Mouse (Mus musculus) limb, embryonic 15.5 days (tissue): ENCODE data around the gene Car9. TPM values are rescaled to one million over a fixed set of nuclear protein-coding genes. Genes with fewer than 3 reads are reported as not detected.
"Not testable (repeated sequence)": the region's sequence is repeated elsewhere in the genome, so short reads cannot be mapped to it uniquely, and the experiment has no call there.

Experiments used
- ATAC-seq: fragments of 200-750 bp; cut with Nextera tagmentation; 2 replicates; pipeline ENCODE4 v1.8.0; 2017; ENCODE audit warnings: low read depth, moderate TSS enrichment; ENCODE audit not compliant: insufficient number of reproducible peaks, low FRiP score, low TSS enrichment
- H3K27ac ChIP-seq: fragments of 300-500 bp; sonication (generic); 2 replicates; pipeline ENCODE4 v1.5.1; 2015; ENCODE audit warnings: moderate library complexity, mild to moderate bottlenecking, inconsistent platforms
- H3K27me3 ChIP-seq: fragments of 300-500 bp; sonication (generic); 2 replicates; pipeline ENCODE4 v1.6.1; 2015; ENCODE audit warnings: inconsistent platforms
- H3K36me3 ChIP-seq: fragments of 300-500 bp; sonication (generic); 2 replicates; pipeline ENCODE4 v1.6.1; 2015; ENCODE audit warnings: inconsistent platforms
- H3K4me1 ChIP-seq: fragments of 300-500 bp; sonication (generic); 2 replicates; pipeline ENCODE4 v1.6.1; 2015; ENCODE audit warnings: inconsistent platforms
- H3K4me2 ChIP-seq: fragments of 300-500 bp; sonication (generic); 2 replicates; pipeline ENCODE4 v1.6.1; 2015; ENCODE audit warnings: mild to moderate bottlenecking, inconsistent platforms
- H3K4me3 ChIP-seq: fragments of 300-500 bp; sonication (generic); 2 replicates; pipeline ENCODE4 v1.5.1; 2015; ENCODE audit warnings: mild to moderate bottlenecking, inconsistent platforms
- H3K9ac ChIP-seq: fragments of 300-500 bp; sonication (generic); 2 replicates; pipeline ENCODE4 v1.6.1; 2015; ENCODE audit warnings: inconsistent platforms
- H3K9me3 ChIP-seq: fragments of 300-500 bp; sonication (generic); 2 replicates; pipeline ENCODE4 v1.6.1; 2016; ENCODE audit warnings: inconsistent platforms
- WGBS: fragments of 180-500 bp; shearing (Covaris S2); methylation state at CpG from one replicate; pipeline ENCODE4 v1.1.7; 2015; 5-methylcytosine and 5-hydroxymethylcytosine counted together
- polyA plus RNA-seq: library from polyadenylated mRNA; unstranded; fragments of >200 nt; fragmentation: Nextera tagmentation; extraction: Ambion mirVana; gene quantifications from 2 replicates; pipeline ENCODE4 v1.2.1, GENCODE M21; 2015

Car9 gene
- polyA plus RNA-seq, 1 experiment from 2014 or later: 4.1 TPM

DNA sequence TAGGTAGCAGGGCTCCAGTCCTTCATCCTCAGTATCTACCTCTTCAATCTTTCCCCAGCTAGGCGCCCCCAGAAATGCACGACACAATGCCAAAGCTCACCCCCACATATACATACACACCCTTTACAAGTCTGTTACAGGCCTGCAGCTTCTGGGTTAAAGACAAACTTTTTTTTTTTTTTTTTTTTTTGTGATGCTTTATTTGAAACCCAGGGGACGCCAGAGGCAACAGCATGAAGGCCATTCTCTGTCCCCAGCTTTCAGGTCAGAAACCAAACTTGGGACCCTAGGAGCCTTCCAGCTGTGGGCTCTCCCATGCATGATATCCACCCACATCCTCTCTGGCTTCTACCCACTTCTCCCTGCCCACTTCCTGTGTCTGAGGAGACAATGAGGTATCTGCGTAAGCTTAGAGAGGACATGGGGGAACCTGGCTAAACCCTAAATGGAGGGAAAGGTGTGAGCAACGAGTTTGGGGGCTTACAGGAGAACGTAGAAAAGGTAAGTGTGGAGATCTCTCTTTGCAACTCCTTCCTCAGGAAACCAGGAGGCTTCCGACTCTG lies 24.8 kb upstream of the Car9 start:
- Histone ChIP-seq H3K27me3 (no peaks in the 10 kb centered on the region), H3K27ac (no peak overlapping the region), H3K9ac (no peak overlapping the region), H3K36me3 (no peaks in the 10 kb centered on the region), H3K4me3 (no peak overlapping the region), H3K4me1 (peaks cover 5% of the 10 kb centered on the region), H3K9me3 (no peaks in the 10 kb centered on the region), H3K4me2 (no peak overlapping the region)
- WGBS: 63% methylated on average over 7 of the region's 7 CpGs
- ATAC-seq: no peak

DNA sequence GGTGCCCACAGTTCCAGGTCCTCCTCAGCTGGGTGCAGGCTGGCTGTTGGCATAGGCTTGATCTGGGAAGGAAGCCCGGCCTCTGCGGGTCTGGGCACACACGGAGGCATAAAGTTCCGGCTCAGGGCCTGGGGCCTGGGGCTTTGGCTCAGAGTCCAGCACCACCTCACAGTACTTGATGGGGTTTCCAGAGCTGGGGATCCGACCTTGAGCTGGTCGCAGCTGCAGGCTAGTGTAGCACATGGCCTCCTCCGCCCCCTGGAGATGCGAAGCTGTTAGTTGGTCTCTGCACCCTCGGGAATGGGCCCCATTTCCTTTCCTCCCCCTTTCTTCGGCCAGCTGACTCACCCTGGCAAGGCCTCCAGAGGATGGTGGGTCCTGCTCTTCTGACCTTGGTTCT lies 24.2 kb upstream of the Car9 start:
- ATAC-seq: no peak
- Histone ChIP-seq H3K9ac (no peak overlapping the region), H3K4me2 (no peak overlapping the region), H3K27me3 (no peaks in the 10 kb centered on the region), H3K4me1 (peaks cover 5% of the 10 kb centered on the region), H3K9me3 (no peaks in the 10 kb centered on the region), H3K4me3 (no peak overlapping the region), H3K27ac (no peak overlapping the region), H3K36me3 (no peaks in the 10 kb centered on the region)
- 65% methylated on average over 10 of the region's 10 CpGs for WGBS

DNA sequence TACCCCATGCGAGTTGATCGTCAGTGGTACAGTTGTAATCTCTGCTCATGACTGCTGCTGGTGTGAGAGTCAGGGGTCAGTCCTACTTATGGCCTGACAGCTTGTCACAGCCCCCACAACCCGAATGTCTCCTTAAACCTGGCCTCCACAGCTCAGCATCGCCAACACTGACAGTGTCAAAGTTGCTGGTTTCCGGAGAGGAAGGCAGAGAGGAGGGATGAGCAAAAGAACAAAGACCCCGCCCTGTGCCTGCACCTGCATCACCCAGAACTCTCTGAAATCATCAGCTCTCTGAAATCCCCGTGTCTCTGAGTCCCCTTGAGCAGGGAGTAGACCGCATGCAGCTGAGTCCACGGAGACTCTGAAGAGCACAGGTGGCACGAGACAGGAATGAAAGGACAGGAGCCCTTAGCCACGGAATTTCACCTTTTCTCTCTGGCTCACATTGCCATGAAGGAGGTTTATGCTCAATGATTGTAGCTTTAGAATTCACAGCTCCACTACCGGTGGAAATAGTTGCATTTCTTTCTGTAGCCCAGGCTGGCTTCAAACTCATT lies 23.2 kb upstream of the Car9 start, which contains the start of gene Sit1:
TSS of gene Sit1 (minus strand) at position 200 of the 557 bp plus-strand sequence.
- ATAC-seq: no peak
- Histone ChIP-seq H3K4me2 (no peak within 1 kb of the TSS), H3K27me3 (no peaks in the 10 kb centered on the region), H3K4me3 (no peak within 1 kb of the TSS), H3K9me3 (no peaks in the 10 kb centered on the region), H3K36me3 (no peaks in the 10 kb centered on the region), H3K27ac (no peak within 1 kb of the TSS), H3K4me1 (no peaks in the 10 kb centered on the region), H3K9ac (no peak within 1 kb of the TSS)
- 54% methylated on average over 12 of the region's 12 CpGs for WGBS

DNA sequence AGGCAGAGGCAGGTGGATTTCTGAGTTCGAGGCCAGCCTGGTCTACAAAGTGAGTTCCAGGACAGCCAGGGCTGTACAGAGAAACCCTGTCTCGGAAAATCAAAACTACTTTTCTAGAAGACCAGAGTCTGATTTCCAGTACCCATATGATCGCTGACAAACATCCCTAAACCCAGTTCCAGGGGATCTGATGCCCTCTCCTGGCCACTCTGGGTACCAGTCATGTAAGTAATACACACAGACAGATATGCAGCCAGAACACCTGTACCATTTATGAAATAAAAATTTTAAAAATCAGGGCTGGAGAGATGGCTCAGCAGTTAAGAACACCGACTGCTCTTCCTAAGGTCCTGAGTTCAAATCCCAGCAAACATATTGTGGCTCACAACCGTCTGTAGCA lies 21.1 kb upstream of the Car9 start:
- not testable (repeated sequence) for H3K9me3 ChIP-seq, H3K4me2 ChIP-seq, H3K4me3 ChIP-seq, H3K36me3 ChIP-seq, H3K9ac ChIP-seq, ATAC-seq, H3K4me1 ChIP-seq, H3K27me3 ChIP-seq, H3K27ac ChIP-seq
- 75% methylated on average over 5 of the region's 5 CpGs for WGBS

DNA sequence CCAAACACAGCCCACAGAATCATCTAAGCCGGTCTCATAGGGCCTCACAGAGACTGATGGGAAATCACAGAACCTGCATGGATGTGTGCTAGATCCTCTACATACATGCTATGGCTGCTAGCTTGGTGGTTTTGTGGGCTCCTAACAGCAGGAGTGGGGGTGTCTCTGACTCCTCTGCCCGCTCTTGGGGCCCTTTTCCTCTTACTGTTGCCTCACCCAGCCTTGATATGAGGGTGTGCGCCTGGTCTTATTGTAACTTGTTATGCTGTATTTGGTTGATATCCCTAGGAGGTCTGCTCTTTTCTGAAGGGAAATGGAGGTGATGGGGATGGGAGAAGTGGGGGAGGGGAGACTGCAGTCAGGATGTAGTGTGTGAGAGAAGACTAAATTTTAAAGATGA lies 17.2 kb upstream of the Car9 start:
- no peak for ATAC-seq

DNA sequence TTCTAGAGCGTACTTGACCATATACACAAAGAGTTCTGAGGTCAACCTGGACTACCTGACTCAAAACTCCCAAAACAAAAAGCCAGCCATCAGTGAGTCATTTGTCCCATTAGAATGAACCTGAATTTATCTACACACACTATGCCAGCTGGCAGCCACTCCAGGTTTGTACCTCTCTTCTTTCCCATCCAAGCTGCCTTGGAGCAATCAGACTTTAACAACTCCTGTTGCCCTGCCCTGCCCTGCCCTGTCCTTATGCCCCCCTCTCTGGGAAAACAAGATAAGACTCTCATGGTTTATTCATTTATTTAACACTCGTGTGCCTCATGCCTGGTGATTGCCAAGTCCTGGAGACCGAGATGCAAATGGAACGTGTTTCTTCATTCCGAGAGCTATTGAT lies 16.0 kb upstream of the Car9 start:
- WGBS: 86% methylated on average over 5 of the region's 5 CpGs
- H3K27me3 ChIP-seq: no peaks in the 10 kb centered on the region

More for the DNA sequence above, 17.2 kb upstream of the Car9 start:
- H3K27ac ChIP-seq: no peak overlapping the region
- H3K4me1 ChIP-seq: peaks cover 8% of the 10 kb centered on the region
- H3K9me3 ChIP-seq: no peaks in the 10 kb centered on the region; the same call in 1 of the 2 replicates
- WGBS: 92% methylated on average over 3 of the region's 3 CpGs
- no peaks in the 10 kb centered on the region for H3K36me3 ChIP-seq
- H3K4me2 ChIP-seq: no peak overlapping the region
- no peak overlapping the region for H3K9ac ChIP-seq
- H3K4me3 ChIP-seq: no peak overlapping the region
- no peaks in the 10 kb centered on the region for H3K27me3 ChIP-seq

DNA sequence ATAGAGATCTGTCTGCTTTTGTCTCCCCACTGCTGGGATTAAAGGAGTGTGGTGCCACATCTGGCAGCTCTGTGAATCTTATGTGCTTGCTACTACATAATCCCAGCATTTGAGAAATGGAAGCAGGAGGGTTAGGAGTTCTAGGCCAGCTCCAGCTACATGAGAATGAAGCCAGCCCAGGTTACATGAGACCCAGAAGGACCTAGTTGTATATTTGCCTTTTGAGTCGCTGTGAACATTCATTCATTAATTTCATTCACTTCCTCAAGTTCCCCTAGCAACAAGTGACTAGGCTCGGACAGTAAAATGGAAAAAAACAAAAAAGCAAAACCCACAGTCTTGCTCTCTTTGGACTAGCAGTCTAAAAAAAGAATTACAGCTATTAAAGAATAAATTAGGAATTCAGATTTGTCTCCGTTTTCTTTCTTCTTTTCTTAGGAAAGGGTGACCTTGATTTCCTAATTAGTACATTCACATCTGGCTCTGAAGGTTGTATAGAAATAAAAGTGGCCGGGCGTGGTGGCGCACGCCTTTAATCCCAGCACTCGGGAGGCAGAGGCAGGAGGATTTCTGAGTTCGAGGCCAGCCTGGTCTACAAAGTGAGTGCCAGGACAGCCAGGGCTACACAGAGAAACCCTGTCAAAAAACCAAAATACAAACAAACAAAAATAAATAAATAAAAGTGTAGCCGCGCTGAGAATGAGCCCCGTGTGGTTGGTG lies 14.5 kb upstream of the Car9 start:
- no peak overlapping the region for H3K9ac ChIP-seq
- H3K4me2 ChIP-seq: peak overlapping the region; percentile 37
- H3K27ac ChIP-seq: peak overlapping the region; percentile 95
- no peaks in the 10 kb centered on the region; the same call in 1 of the 2 replicates for H3K9me3 ChIP-seq
- 43% methylated on average over 12 of the region's 12 CpGs for WGBS
- peaks cover 15% of the 10 kb centered on the region for H3K4me1 ChIP-seq
- H3K27me3 ChIP-seq: no peaks in the 10 kb centered on the region
- peak overlapping the region; percentile 74 for H3K4me3 ChIP-seq
- peaks cover 16% of the 10 kb centered on the region for H3K36me3 ChIP-seq
- no peak for ATAC-seq

More for the DNA sequence above, 16.0 kb upstream of the Car9 start:
- no peak overlapping the region for H3K4me2 ChIP-seq
- H3K9me3 ChIP-seq: no peaks in the 10 kb centered on the region; the same call in 1 of the 2 replicates
- no peak for ATAC-seq
- peaks cover 15% of the 10 kb centered on the region for H3K4me1 ChIP-seq
- no peak overlapping the region for H3K4me3 ChIP-seq
- no peak overlapping the region for H3K9ac ChIP-seq
- H3K27ac ChIP-seq: no peak overlapping the region
- H3K36me3 ChIP-seq: peaks cover 5% of the 10 kb centered on the region

DNA sequence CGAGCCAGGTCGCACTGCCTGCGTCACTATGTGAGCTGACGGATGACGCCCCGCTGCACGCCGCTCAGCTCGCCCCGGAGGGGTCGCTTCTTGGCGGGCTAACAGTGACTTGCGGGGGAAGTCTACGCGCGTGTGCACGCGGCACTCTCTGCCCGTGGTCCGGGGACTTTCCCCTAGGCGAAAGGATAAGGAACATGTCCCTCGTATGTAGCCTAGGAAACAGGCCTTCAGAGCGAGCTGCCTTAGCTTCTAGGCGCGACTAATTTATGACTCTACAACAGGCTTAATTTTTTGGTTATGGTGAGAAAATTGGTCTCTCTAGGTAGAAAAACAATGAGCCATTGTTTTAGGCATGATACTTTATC lies 14.0 kb upstream of the Car9 start, which contains the start of gene Ccdc107:
TSS of gene Ccdc107 (plus strand) at position 80 of the 365 bp plus-strand sequence.
- peak; percentile 97 for ATAC-seq
- H3K4me3 ChIP-seq: peak within 1 kb of the TSS; percentile 74
- peaks cover 19% of the 10 kb centered on the region for H3K4me1 ChIP-seq
- 0% methylated on average over 25 of the region's 25 CpGs for WGBS
- H3K9me3 ChIP-seq: no peaks in the 10 kb centered on the region; the same call in 1 of the 2 replicates
- H3K27me3 ChIP-seq: no peaks in the 10 kb centered on the region
- H3K4me2 ChIP-seq: peak within 1 kb of the TSS; percentile 56
- H3K9ac ChIP-seq: peak within 1 kb of the TSS; percentile 73
- peak within 1 kb of the TSS; percentile 95 for H3K27ac ChIP-seq
- peaks cover 21% of the 10 kb centered on the region for H3K36me3 ChIP-seq

DNA sequence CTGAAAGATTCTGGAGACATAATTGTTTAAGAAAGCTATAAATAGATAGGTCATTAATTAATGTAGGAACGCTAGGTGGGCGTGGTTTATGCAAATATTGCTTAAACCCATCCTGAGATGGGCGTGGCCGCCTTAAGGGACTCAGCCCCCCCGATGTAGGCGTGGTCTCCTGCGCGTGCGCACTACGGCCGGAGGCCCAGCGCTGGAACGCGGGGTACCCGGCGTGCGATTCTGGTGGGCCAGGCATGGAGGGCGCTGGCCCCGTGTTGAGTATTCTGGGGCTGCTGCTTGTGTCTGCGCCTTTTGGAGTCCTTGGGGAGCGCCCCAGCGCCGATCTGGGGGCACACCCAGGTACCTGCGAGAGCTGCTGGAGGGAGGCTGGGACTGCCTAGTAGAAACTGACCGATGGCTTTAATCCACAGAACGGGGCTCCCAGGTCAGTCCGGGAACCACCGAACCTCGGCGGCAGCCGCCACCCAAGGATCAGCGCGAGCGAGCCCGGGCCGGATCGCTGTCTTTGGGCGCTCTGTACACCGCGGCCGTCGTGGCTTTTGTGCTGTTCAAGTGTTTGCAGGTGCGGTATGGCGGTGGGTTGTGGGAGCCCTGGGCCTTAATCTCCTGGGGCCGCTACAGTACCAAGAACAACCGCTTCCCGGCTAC lies 13.4 kb upstream of the Car9 start:
- Histone ChIP-seq H3K4me3 (peak overlapping the region; percentile 74), H3K27ac (peak overlapping the region; percentile 95), H3K27me3 (no peaks in the 10 kb centered on the region), H3K4me2 (peak overlapping the region; percentile 56), H3K9ac (peak overlapping the region; percentile 73), H3K4me1 (peaks cover 25% of the 10 kb centered on the region), H3K36me3 (peaks cover 21% of the 10 kb centered on the region), H3K9me3 (no peaks in the 10 kb centered on the region; the same call in 1 of the 2 replicates)
- 0% methylated on average over 47 of the region's 47 CpGs for WGBS
- peak; percentile 89 for ATAC-seq

DNA sequence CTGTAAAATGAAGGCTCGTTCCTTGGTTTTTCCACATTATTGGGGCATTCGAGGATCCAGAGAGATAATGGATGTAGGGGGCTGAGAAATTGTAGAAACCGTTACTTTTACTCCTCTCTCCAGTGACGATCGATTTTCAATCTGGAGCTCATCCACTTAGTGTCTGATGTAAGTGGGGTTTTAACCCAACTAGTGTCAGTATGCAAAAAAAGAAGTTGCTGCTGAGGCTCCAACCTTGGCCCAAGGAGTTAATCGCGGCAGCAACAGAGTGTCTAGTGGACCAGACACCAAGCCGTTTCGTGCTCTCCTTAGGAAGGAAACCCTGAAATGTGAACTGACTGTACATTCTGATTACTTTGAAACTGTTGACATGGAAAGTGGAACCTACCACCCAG lies 12.9 kb upstream of the Car9 start:
- Histone ChIP-seq H3K4me2 (peak overlapping the region; percentile 56), H3K9me3 (no peaks in the 10 kb centered on the region; the same call in 1 of the 2 replicates), H3K36me3 (peaks cover 21% of the 10 kb centered on the region), H3K4me3 (peak overlapping the region; percentile 74), H3K27me3 (no peaks in the 10 kb centered on the region), H3K9ac (peak overlapping the region; percentile 73), H3K27ac (peak overlapping the region; percentile 95), H3K4me1 (peaks cover 30% of the 10 kb centered on the region)
- WGBS: 3% methylated on average over 9 of the region's 9 CpGs
- no peak for ATAC-seq

DNA sequence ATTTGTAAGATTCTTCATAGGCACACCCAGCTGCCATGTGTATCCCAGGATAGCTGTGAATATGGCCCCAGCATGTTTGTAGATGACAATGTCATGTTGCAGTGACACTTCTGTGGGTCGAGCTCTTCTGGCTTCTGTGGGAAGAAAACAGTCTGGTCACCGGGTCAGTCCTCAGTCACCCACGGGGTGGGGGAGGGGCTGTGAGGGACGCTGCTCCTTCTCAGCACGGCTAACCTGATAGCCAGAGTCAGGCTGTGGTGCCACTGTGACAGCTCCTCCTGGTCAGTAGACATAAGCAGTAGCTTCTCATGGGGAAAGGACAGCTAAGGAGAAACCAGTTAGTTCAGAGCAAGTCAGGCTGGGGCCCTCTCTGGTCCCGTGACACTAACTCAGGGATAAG lies 10.2 kb upstream of the Car9 start:
- Histone ChIP-seq H3K4me2 (no peak overlapping the region), H3K9me3 (no peaks in the 10 kb centered on the region), H3K27me3 (no peaks in the 10 kb centered on the region), H3K4me3 (no peak overlapping the region), H3K4me1 (peaks cover 43% of the 10 kb centered on the region), H3K27ac (no peak overlapping the region), H3K9ac (no peak overlapping the region), H3K36me3 (peaks cover 21% of the 10 kb centered on the region)
- no peak for ATAC-seq
- WGBS: 67% methylated on average over 6 of the region's 6 CpGs

DNA sequence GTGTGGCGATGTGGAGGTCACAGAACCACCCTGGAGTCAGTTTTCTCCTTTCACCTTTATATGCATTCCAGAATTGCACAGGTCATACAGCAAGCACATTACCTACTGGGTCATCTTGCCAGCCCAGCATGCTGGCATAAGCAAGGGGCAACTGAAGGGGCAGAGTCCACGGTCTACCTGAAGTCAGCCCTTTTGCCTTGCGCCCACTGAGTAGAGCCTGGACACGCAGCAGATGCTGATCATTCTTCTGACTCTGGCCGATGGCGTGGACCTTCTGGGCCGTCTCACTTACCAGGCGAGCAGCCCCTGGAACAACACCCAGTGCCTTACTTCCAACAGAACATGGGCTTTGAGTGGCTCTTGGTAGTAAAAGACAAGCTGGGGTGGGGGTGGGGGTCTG lies 9.4 kb upstream of the Car9 start:
- H3K9me3 ChIP-seq: no peaks in the 10 kb centered on the region
- no peak overlapping the region for H3K27ac ChIP-seq
- H3K4me2 ChIP-seq: no peak overlapping the region; the same call in 1 of the 2 replicates
- H3K4me1 ChIP-seq: peaks cover 46% of the 10 kb centered on the region
- H3K4me3 ChIP-seq: no peak overlapping the region
- 93% methylated on average over 8 of the region's 8 CpGs for WGBS
- no peak for ATAC-seq
- no peaks in the 10 kb centered on the region for H3K27me3 ChIP-seq
- H3K9ac ChIP-seq: no peak overlapping the region
- peaks cover 21% of the 10 kb centered on the region for H3K36me3 ChIP-seq
